Mouse (Mus musculus) ES-E14 (cell line): ENCODE data around the gene Syce1l.

Experiments
- CHD2 ChIP-seq: IDR thresholded peaks from 2 replicates; pipeline ENCODE4 v1.6.1; 2014; ENCODE audit warnings: mild to moderate bottlenecking, low read depth, low read length, inconsistent platforms
- HCFC1 ChIP-seq: IDR thresholded peaks from 2 replicates; pipeline ENCODE4 v1.6.1; 2012; ENCODE audit warnings: low read length, inconsistent platforms, borderline replicate concordance; ENCODE audit not compliant: insufficient read depth
- MAFK ChIP-seq: IDR thresholded peaks from 2 replicates; pipeline ENCODE4 v1.6.1; 2014; ENCODE audit warnings: mild to moderate bottlenecking, low read depth, low read length, inconsistent platforms; ENCODE audit not compliant: insufficient read depth
- ZC3H11A ChIP-seq: IDR thresholded peaks from 2 replicates; pipeline ENCODE4 v1.6.1; 2012; ENCODE audit warnings: low read depth, mild to moderate bottlenecking, inconsistent platforms, low read length, borderline replicate concordance
- ZNF384 ChIP-seq: IDR thresholded peaks from 2 replicates; pipeline ENCODE4 v1.6.1; 2012; ENCODE audit warnings: low read depth, low read length, inconsistent platforms

DNA sequence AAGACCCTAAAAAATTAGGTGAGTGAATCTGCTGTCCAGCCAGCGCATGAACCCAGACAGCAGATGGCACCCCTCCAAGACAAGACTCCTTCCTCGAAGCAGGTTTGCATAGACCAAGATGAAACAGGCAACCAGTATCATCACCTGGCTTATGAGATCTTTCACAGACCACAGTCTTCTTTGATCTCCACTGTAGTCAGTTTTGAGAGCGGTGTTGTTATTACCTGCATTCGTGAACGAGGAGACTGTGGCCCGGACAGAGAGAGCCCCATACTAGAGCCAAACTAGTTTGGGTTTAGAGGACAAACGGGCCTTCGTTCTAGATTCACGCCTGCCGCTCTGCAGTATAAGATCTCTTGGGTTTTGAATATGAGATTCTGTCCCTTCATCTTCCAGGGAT is 26.9 kb downstream of the Syce1l start:
- TF ChIP-seq HCFC1 (no peak), ZC3H11A (no peak), ZNF384 (no peak), MAFK (no peak), CHD2 (no peak)
